Mouse (Mus musculus) CH12F3 (cell line): ENCODE data around the gene Tnks2.
"Not testable (repeated sequence)": the region's sequence is repeated elsewhere in the genome, so short reads cannot be mapped to it uniquely, and the experiment has no call there.

Experiments used
- in situ Hi-C: fragments of 300-500 bp; cut with MboI; formaldehyde crosslinking; loops from 2 replicates; pipeline ENCODE4 v1.14.3; 2020; ENCODE audit warnings: low sequenced_read_pairs

The Tnks2 gene

GRCm38 (mm10) chr19:36833788-36834531, at the start of gene Tnks2:
Tnks2 (plus strand) TSS chr19:36834232.
- in situ Hi-C loops: no loop called here

DNA sequence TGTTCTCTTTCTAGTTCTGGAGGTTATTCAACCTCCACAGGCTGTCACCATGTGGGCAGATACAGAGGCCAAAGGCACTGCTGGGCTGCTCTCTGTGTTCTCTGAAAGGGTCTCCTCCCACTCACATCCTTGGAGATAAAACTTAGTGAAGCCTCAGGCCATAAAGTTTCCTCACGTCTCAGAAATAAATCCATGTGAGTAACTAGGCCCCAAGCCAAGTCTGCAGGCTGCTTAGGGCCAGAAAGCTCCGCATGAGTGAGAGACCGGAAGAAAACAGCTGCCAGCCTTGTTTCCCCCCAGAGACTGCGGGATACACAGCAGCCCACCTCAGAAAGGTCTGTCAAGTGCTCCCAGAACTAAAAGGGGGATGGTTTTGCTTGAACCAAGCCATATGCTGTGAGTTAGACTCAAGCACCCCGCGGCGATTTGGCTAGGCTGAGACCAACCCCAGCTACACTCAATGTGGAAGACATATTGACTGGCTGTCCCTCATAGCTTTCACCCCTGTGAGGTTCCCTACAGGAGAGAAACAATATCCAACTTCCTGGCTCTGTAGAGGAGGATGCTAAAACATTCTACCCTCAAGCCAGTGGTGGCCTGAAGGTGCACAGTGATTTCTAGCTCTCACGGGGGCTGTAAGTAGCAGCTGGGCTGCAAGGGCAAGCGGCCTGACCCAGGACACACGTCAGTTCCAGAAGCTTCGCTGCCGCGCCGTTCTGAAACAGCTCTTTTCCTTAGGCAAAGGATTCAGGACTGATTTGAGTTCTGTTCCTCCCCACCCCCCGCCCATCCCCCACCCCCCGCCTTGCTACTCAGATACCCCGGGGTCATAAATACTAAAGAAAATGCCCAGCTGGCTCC, 43.9 kb upstream of the Tnks2 start:
- in situ Hi-C loops: no loop called here

DNA sequence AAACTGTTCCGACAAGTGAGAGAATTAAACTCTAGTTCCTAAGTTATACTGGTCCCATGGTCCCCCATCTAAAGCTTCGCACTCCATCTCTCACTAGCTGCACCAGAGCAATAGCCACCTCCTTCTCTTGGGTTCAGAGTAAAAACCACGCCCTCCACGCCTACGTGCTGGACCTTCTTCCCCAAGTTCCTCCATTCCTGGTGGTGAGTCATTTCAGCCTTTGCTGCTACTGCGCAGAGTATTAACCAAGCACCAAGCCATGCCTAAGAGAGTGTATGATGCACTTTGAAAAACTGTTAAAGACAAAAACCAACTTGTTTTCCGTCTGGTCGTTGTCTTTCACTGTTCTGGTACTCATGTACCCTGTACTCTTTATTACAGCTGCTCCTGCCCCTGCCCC, 41.4 kb upstream of the Tnks2 start:
- in situ Hi-C loops: no loop called here

- in situ Hi-C loops: no loop called here
These were observed 40.6 kb upstream of the Tnks2 start for GRCm38 (mm10) chr19:36793450-36793849.

GRCm38 (mm10) chr19:36794008-36794407, 40.0 kb upstream of the Tnks2 start:
- in situ Hi-C loops: no loop called here

GRCm38 (mm10) chr19:36795277-36795676, 38.8 kb upstream of the Tnks2 start:
- in situ Hi-C loops: no loop called here

GRCm38 (mm10) chr19:36796931-36797330, 37.1 kb upstream of the Tnks2 start:
- in situ Hi-C loops: no loop called here

DNA sequence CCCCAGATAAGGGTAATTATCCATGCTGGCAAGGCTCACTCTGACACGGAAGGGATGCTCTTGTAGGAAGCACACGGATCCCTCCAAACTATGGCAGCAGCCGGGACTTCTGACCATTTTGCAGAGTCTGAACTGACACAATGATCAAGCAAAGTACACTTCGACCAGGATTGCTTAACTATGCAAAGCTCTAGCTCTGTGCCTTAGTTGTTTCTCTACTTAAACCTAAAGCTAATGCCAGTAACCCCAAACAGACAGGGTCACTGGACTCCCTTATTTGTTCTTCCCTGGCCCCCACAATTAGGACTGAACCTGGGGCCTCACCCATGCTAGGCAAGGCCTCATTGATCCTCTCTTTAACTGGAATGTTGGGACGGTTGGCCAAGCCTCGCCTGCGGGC, 33.7 kb upstream of the Tnks2 start:
- in situ Hi-C loops: no loop called here

DNA sequence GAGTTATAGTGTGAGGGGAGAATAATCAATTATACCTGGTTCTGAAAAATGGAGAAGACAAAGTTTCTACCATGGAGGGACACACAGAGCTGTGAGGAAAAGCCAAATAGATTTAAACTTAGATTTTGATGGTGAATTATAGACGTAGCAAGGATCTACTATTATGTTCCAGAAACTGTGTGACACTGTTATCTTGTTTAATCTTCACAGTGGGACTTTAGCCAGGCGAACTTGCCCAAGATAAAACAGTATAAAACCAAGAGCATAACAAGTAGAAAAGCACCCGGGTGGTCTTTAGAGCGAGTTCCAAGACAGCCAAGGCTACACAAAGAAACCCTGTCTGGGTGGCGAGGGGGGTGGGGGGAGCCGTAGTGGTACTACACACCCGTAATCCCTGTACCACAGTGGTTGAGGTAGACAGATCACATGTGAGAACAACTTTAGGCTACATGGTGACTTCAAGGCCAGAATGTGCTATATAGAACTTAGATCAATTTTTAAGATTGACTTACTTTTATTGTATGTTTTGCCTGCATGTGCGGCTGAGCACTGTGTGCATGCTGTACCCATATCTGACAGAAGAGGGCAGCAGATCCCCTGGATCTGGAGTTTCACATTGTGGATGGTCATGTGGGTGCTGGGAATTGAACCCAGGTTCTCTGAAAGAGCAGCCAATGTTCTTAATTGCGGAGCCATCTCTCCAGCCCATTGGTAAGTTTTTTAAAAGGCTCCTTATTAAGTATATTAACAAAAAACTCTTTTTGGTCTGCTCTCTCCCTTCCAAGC, 32.0 kb upstream of the Tnks2 start:
- in situ Hi-C loops: no loop called here

DNA sequence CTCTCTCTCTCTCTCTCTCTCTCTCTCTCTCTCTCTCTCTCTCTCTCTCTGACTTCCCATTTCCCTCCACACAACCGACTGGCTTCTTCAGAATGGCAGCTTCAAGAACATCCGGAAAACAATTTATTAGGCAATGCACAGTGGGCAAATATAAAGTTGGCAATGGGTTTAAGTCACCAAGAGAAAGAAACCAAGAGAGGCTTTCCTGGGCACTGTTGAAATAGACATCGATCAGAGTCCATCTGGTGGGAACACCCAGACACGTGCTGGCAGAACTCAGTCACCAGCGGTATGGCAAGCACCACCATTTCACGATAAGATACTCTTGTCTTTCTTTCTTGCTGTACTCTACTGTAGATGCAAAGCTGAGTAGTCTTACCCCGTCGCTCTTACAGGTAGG, 30.6 kb upstream of the Tnks2 start:
- in situ Hi-C loops: no loop called here

DNA sequence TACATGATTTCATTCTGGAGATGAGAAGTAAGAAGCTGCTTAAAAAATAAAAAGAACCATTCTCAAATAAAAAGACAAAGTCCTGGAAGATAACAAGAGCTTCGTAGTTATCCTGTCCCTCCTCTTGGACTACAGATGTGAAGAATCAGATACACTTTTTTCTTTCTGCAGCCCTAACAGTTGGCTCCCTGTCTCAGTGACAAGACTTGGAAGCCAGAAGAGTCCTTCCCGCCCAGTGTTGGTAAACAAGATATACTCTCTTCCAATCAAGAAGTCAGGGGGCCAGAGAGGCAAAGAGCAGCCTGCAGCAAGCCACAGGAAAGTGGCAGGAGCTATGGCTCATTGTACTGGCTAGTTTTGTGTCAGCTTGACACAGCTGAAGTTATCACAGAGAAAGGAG, 27.2 kb upstream of the Tnks2 start:
- in situ Hi-C loops: no loop called here

DNA sequence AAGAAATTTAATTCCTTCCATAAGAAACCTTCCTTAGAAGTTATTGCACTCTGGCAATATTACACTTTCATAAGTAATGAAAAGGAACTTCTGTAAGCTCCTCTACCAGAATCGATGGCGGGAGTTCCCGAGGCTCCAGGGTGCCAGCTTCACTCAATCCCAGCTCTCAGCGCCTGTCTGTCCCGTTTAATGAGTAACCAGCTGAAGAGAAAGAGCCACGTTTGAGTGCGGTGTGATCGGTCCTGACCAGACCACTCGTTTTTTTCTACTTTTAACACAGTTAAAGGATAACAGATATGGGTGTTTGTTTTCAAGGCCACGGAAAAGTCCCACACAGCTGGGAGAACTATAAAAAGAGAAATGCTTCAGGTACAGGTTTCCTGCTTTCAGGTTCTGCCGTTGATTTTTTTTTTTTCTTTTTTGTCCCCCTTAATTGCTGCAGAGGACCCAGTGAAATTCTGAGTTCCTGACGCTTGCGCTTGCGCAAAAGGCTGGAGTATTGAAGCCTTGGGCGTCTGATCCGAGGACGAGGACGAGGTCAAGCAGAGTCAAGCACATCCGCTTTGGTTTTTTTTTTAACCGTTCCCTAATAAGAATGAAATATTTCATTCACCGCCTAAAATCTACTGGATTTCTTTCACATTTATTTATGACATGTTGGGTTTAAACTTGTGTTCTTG, 25.5 kb upstream of the Tnks2 start:
- in situ Hi-C loops: no loop called here

GRCm38 (mm10) chr19:36809476-36810168, 24.4 kb upstream of the Tnks2 start:
- in situ Hi-C loops: no loop called here

GRCm38 (mm10) chr19:36812011-36812410, 22.0 kb upstream of the Tnks2 start:
- in situ Hi-C loops: no loop called here

DNA sequence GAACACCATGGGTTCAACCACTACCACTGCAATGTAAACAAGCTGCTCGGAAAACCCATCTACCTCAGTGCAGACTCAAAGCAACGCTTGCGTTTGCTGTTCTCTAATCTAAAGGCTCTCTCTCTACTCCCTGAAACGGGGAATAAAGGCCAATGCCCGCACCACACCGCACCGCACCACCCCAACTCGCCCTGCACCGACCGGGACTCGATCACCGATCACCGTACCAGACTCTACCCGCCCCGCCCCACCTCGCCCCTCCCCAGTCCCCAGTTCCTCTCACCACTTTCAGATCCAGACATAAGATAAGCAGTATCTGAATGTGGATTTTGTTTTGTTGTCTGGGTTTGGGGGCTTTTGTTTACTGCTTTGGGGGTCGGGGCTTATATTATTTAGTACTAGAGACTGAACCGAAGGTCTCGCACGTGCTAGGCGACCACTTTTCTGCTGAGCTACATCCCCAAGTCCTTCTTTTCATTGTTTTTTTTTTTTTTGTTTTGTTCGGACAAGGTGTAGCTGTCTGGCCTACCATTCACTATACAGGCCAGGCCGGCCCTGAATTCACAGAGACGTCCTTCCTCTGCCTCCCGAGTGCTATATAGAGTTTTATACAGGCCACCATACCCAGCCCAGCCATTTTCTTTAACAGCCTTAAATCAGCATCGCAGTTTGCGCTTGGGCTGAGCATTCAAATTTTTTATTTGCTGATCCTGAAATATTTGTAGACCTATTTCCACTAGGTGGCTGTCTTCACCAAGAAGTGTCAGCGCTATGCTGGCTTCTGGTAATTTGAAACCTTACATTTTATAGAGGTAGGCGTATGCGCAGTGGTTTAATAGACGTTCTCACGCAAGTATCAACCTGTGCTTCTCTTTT, 18.4 kb upstream of the Tnks2 start:
- in situ Hi-C loops: no loop called here

- in situ Hi-C loops: no loop called here
These were observed 15.7 kb upstream of the Tnks2 start for GRCm38 (mm10) chr19:36818141-36818885.

DNA sequence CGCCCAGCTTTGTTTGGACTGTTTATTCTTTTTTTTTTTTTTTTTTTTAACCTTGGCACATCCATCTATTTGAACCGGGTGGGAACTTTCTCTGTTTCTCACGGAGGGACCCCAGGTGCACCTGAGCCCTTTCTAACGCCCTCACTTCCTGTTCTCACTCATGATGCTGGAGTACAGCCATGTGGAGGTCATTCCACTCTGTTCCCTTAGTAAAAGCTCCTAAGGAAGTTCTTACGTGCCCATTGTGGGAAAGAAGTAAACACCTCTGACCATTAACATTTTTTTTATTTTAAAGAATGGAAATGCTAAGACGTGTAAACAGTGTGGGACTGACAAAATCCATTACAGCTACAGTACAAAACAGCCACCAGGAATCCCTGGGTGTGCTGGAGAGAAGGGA, 14.8 kb upstream of the Tnks2 start:
- in situ Hi-C loops: no loop called here

GRCm38 (mm10) chr19:36820469-36820868, 13.6 kb upstream of the Tnks2 start:
- in situ Hi-C loops: no loop called here

GRCm38 (mm10) chr19:36821301-36821700, 12.7 kb upstream of the Tnks2 start:
- in situ Hi-C loops: not testable (repeated sequence)
